Comparison of ENCODE assay signal across 8 mouse cellular contexts in the genomic region with DNA sequence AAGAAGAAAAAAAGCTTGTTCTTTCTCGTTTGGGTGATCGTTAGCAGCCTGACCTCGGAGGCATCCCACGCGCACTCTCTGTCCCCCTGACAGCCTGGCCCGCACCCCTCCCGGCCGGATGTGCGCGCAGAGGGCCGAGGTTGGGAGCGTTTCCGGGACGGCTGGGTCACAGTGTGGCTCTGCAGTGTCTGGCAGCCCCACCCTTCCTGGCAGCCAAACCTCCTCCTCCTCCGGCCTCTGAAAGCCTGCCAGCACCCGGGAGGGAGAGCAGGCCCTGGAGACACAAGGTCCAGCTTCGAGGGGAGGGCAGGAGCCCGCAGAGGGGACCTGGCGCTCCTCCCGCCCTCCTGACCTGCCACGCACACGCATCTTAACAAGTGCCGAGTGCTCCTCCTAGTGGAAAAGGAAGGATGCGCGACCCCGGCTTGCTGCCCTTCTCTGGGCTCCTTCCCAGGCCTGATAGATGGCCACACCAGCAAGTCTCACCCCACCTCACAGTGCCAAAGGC.
DNase-seq lines count a peak whose midpoint lies in the region; ATAC-seq and TF ChIP-seq lines count a peak whose summit lies in the region.

No protein-coding gene starts in this region.

- H3K27ac ChIP-seq in forebrain, embryonic 10.5 days, result peak overlapping the region; percentile 86
- H3K27ac ChIP-seq in heart, embryonic 15.5 days, result peak overlapping the region; percentile 85
- H3K27ac ChIP-seq in liver, embryonic 13.5 days, result peak overlapping the region; percentile 36; the same call in 1 of the 2 replicates
- peak overlapping the region; percentile 82 for H3K27ac ChIP-seq in stomach, embryonic 14.5 days (ENCODE audit: low read length)

- no peaks in the 10 kb centered on the region for H3K27me3 ChIP-seq in C2C12 (ENCODE audit: control insufficient read depth, insufficient read depth, insufficient read length)
- H3K27me3 ChIP-seq in forebrain, embryonic 10.5 days (ENCODE audit: poor library complexity, severe bottlenecking), result peaks cover 100% of the 10 kb centered on the region
- H3K27me3 ChIP-seq in heart, embryonic 15.5 days, result 0 out of 2 replicates have a peak, but pooled peaks cover 10% of the 10 kb centered on the region
- peaks cover 13% of the 10 kb centered on the region for H3K27me3 ChIP-seq in liver, embryonic 13.5 days
- H3K27me3 ChIP-seq in stomach, embryonic 14.5 days (ENCODE audit: control insufficient read depth, insufficient read depth, low read length), result no peaks in the 10 kb centered on the region

- H3K4me1 ChIP-seq in forebrain, embryonic 10.5 days, result peaks cover 70% of the 10 kb centered on the region
- H3K4me1 ChIP-seq in heart, embryonic 15.5 days (replicated peaks), result peaks cover 71% of the 10 kb centered on the region
- peaks cover 41% of the 10 kb centered on the region for H3K4me1 ChIP-seq in liver, embryonic 13.5 days (replicated peaks)
- peaks cover 42% of the 10 kb centered on the region for H3K4me1 ChIP-seq in stomach, embryonic 14.5 days (ENCODE audit: control insufficient read depth, insufficient read depth, low read length)

- peak overlapping the region; percentile 21 for H3K4me3 ChIP-seq in C2C12 (ENCODE audit: insufficient read depth, poor library complexity, severe bottlenecking)
- peak overlapping the region; percentile 53 for H3K4me3 ChIP-seq in forebrain, embryonic 10.5 days
- peak overlapping the region; percentile 42 for H3K4me3 ChIP-seq in heart, embryonic 15.5 days
- H3K4me3 ChIP-seq in liver, embryonic 13.5 days (replicated peaks), result peak overlapping the region; percentile 49
- peak overlapping the region; percentile 15 for H3K4me3 ChIP-seq in stomach, embryonic 14.5 days (ENCODE audit: low read depth, low read length)

- under 1% methylated on average over 26 of the region's 26 CpGs for WGBS in forebrain, embryonic 10.5 days
- WGBS in heart, embryonic 15.5 days, result under 1% methylated on average over 26 of the region's 26 CpGs
- under 1% methylated on average over 26 of the region's 26 CpGs for WGBS in liver, embryonic 13.5 days (ENCODE audit: insufficient replicate concordance)
- under 1% methylated on average over 23 of the region's 26 CpGs for WGBS in stomach, embryonic 14.5 days

- H3K79me3 ChIP-seq in C2C12 (ENCODE audit: low read depth), result no peaks in the 10 kb centered on the region

- peak overlapping the region; percentile 49 for H3ac ChIP-seq in C2C12 (ENCODE audit: control insufficient read depth, insufficient read length, low read depth)

- TF ChIP-seq POLR2A in brain, embryonic 14.5 days (IDR thresholded peaks at IDR 0.05; ENCODE audit: borderline replicate concordance, extremely low read depth, insufficient read depth, insufficient read length, poor library complexity, severe bottlenecking), result no peak

- H3K36me3 ChIP-seq in C2C12 (ENCODE audit: control insufficient read depth, insufficient read depth), result no peaks in the 10 kb centered on the region
- no peaks in the 10 kb centered on the region for H3K36me3 ChIP-seq in forebrain, embryonic 10.5 days (replicated peaks)
- no peaks in the 10 kb centered on the region for H3K36me3 ChIP-seq in heart, embryonic 15.5 days
- H3K36me3 ChIP-seq in liver, embryonic 13.5 days, result no peaks in the 10 kb centered on the region
- H3K36me3 ChIP-seq in stomach, embryonic 14.5 days (ENCODE audit: control insufficient read depth, insufficient read depth, low read length), result no peaks in the 10 kb centered on the region

- DNase-seq in brain, embryonic 14.5 days (ENCODE audit: low read depth), result peak; percentile 92
- peak; percentile 83 for DNase-seq in forebrain, embryonic 10.5 days (ENCODE audit: extremely low spot score, low spot score)
- DNase-seq in kidney, postnatal 25 days, result peak; percentile 99
- DNase-seq in liver, embryonic 13.5 days, result peak; percentile 47
- peak; percentile 87 to 92 for DNase-seq in natural killer cell, adult 2 months (ENCODE audit: low spot score in 2 of 2)

- peak overlapping the region; percentile 39; the same call in 1 of the 2 replicates for H3K9ac ChIP-seq in heart, embryonic 15.5 days
- H3K9ac ChIP-seq in liver, embryonic 13.5 days, result peak overlapping the region; percentile 58
- H3K9ac ChIP-seq in stomach, embryonic 14.5 days (replicated peaks; ENCODE audit: low read depth, low read length), result peak overlapping the region; percentile 33; the same call in 1 of the 2 replicates

- H3K79me2 ChIP-seq in C2C12 (ENCODE audit: control insufficient read depth, insufficient read depth), result no peaks in the 10 kb centered on the region

- TF ChIP-seq CTCF in C2C12 (IDR thresholded peaks at IDR 0.05; ENCODE audit: control insufficient read depth, insufficient read depth, insufficient read length), result peak; percentile 86
- peak; percentile 87 for TF ChIP-seq CTCF in brain, embryonic 14.5 days (IDR thresholded peaks at IDR 0.05; ENCODE audit: borderline replicate concordance, extremely low read depth, insufficient read depth, insufficient read length)

- ATAC-seq in heart, embryonic 15.5 days (replicated peaks; ENCODE audit: insufficient number of reproducible peaks, insufficient read depth, low FRiP score, low read depth), result peak; percentile 87
- ATAC-seq in liver, embryonic 13.5 days (ENCODE audit: low read depth), result peak; percentile 76
- peak; percentile 57; the same call in 1 of the 2 replicates for ATAC-seq in stomach, embryonic 14.5 days (ENCODE audit: insufficient number of reproducible peaks, insufficient read depth, low FRiP score, low read depth)

- no peaks in the 10 kb centered on the region for H3K9me3 ChIP-seq in forebrain, embryonic 10.5 days
- H3K9me3 ChIP-seq in heart, embryonic 15.5 days (replicated peaks), result no peaks in the 10 kb centered on the region
- no peaks in the 10 kb centered on the region for H3K9me3 ChIP-seq in liver, embryonic 13.5 days (replicated peaks)
- H3K9me3 ChIP-seq in stomach, embryonic 14.5 days (ENCODE audit: control insufficient read depth, low read depth, low read length), result no peaks in the 10 kb centered on the region

- H3K4me2 ChIP-seq in heart, embryonic 15.5 days, result peak overlapping the region; percentile 68
- H3K4me2 ChIP-seq in liver, embryonic 13.5 days, result peak overlapping the region; percentile 71
- peak overlapping the region; percentile 50 for H3K4me2 ChIP-seq in stomach, embryonic 14.5 days (replicated peaks; ENCODE audit: low read depth, low read length)

TF ChIP-seq in C2C12, 6 proteins besides CTCF, POLR2A, EP300 and RAD21:
- TF ChIP-seq MYOD1 (IDR thresholded peaks at IDR 0.05; ENCODE audit: control insufficient read depth, insufficient read length, low read depth), result peak; percentile 44
- TF ChIP-seq USF1 (IDR thresholded peaks at IDR 0.05; ENCODE audit: low read depth), result no peak
- TF ChIP-seq MYOG (IDR thresholded peaks at IDR 0.05; ENCODE audit: control insufficient read depth, extremely low read depth, insufficient read length), result no peak
- no peak for TF ChIP-seq CEBPB (IDR thresholded peaks at IDR 0.05; ENCODE audit: low read depth)
- peak; percentile 70 for TF ChIP-seq MAX (IDR thresholded peaks at IDR 0.05)
- no peak for TF ChIP-seq FOSL1 (IDR thresholded peaks at IDR 0.05; ENCODE audit: insufficient read depth, low read length, poor library complexity, severe bottlenecking)
TF ChIP-seq in C2C12: peak in this region for 2.

Comparison
In these comparisons a context has a peak if more than half of its experiments do, and no peak if none do; other contexts are left out.
1. Peak in every context shown above with its lines: DNase-seq, ATAC-seq, H3K4me3 ChIP-seq and H3K27ac ChIP-seq.
2. DNase-seq: peak in every context shown above with its lines; median percentile 99 in kidney, postnatal 25 days; 92 in brain, embryonic 14.5 days; 90 in natural killer cell, adult 2 months; 83 in forebrain, embryonic 10.5 days; 47 in liver, embryonic 13.5 days.
3. H3K27ac ChIP-seq: peak in every context shown above with its lines; median percentile 86 in forebrain, embryonic 10.5 days; 85 in heart, embryonic 15.5 days; 82 in stomach, embryonic 14.5 days; 36 in liver, embryonic 13.5 days.